Mouse (Mus musculus): ENCODE results near the gene Hist1h3b.

DNA sequence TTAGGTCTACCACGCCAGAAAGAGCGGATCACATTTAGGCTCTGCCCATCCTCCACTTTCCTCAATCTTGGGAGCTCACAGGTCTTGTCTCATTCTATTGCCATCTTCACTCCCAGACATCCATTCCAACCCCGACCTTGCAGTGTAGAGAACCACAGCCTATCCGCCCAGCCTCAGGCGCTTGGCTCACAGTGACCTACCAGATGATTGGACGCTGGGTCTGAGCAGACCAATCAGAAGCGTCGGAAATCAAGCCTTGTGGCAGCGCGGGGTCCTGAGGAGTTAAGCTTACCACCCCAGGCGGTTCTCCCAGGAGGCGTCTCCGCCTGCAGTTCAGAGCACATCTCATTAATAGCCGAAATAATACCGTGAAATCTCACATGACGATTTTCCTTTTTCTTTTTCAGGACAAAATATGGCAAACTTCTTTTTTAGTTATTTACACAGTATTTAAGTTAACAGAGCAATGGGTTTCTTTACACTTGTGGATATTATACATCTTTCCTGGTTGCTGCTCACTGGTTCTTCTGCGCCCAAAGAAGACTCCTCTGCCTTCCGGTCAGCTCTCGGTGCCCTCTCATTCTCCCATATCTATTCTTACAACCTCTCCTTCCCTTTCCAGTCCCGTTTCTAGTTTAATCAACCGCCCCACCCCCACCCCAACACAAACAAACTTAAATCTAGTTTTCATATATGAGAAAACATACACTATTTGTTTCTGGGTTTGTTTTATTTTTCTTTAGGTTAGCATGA, 20.7 kb downstream of the Hist1h3b start:
- no peak for TF ChIP-seq CTCF (IDR thresholded peaks at IDR 0.05)
- TF ChIP-seq EP300 (IDR thresholded peaks at IDR 0.05): no peak

Data from lung, postnatal 0 days (tissue).